ENCODE assay signal across 8 mouse cellular contexts in the genomic region with DNA sequence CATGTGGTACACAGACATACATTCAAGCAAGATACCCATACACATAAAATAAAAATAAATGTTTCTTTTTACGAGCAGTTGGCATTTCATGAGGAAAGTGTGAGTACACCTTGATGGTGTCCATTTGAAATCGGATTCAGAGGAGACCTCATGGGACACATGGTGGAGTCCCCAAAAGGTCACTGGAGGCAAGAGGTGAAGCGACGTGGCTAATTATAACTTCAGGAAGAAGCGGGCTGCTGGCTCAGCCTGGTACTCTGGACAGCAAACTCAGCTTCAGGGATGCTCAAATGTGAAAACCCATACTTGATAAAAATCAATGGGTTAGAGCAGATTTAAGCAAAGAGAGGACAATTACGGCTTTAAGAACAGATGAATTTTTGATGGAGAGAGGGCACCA. TPM values are rescaled to one million over a fixed set of nuclear protein-coding genes. Genes with fewer than 3 reads are reported as not detected.
DNase-seq lines count a peak whose midpoint lies in the region; ATAC-seq and TF ChIP-seq lines count a peak whose summit lies in the region.

No protein-coding gene starts in this region.

- no peak overlapping the region; the same call in 1 of the 2 replicates for H3K9ac ChIP-seq in forebrain, embryonic 11.5 days (ENCODE audit: low read length)
- H3K9ac ChIP-seq in lung, postnatal 0 days (replicated peaks; ENCODE audit: low read depth): no peak overlapping the region
- H3K9ac ChIP-seq in liver, embryonic 13.5 days: peak overlapping the region; percentile 24; the same call in 1 of the 2 replicates
- 0 out of 2 replicates have a peak overlapping the region, but pooled peaks have one; percentile 4 for H3K9ac ChIP-seq in stomach, postnatal 0 days (ENCODE audit: low read length)

- H3K36me3 ChIP-seq in forebrain, embryonic 10.5 days (replicated peaks): no peaks in the 10 kb centered on the region
- no peaks in the 10 kb centered on the region for H3K36me3 ChIP-seq in forebrain, embryonic 11.5 days (ENCODE audit: control insufficient read depth, insufficient read depth, low read length)
- H3K36me3 ChIP-seq in lung, postnatal 0 days (ENCODE audit: insufficient read depth, low read length): peaks cover 13% of the 10 kb centered on the region; the same call in 1 of the 2 replicates
- H3K36me3 ChIP-seq in liver, embryonic 13.5 days: peaks cover 10% of the 10 kb centered on the region; the same call in 1 of the 2 replicates
- peaks cover 5% of the 10 kb centered on the region; the same call in 1 of the 2 replicates for H3K36me3 ChIP-seq in stomach, postnatal 0 days (ENCODE audit: control insufficient read depth, insufficient read depth, low read length)

- H3K27me3 ChIP-seq in forebrain, embryonic 10.5 days (ENCODE audit: poor library complexity, severe bottlenecking): peaks cover 49% of the 10 kb centered on the region
- no peaks in the 10 kb centered on the region; the same call in none of the 2 replicates for H3K27me3 ChIP-seq in forebrain, embryonic 11.5 days (ENCODE audit: control insufficient read depth, insufficient read depth, low read length)
- H3K27me3 ChIP-seq in lung, postnatal 0 days (replicated peaks; ENCODE audit: insufficient read depth, low read length): no peaks in the 10 kb centered on the region
- H3K27me3 ChIP-seq in liver, embryonic 13.5 days: no peaks in the 10 kb centered on the region
- no peaks in the 10 kb centered on the region for H3K27me3 ChIP-seq in stomach, postnatal 0 days (ENCODE audit: control insufficient read depth, insufficient read depth, low read length)

- no peak for DNase-seq in forebrain, embryonic 10.5 days (ENCODE audit: extremely low spot score, low spot score)
- DNase-seq in forebrain, embryonic 11.5 days (ENCODE audit: low spot score): no peak
- DNase-seq in lung, postnatal 0 days (ENCODE audit: low spot score): no peak
- DNase-seq in lung, postnatal 4 days: no peak
- DNase-seq in liver, embryonic 13.5 days: no peak
- DNase-seq in stomach, postnatal 0 days (ENCODE audit: low spot score): no peak
- no peak for DNase-seq in retina, postnatal 1 day
- DNase-seq in T-cell, adult 2 months (ENCODE audit: low spot score): no peak

- peak overlapping the region; percentile 42 for H3K4me3 ChIP-seq in forebrain, embryonic 10.5 days
- no peak overlapping the region for H3K4me3 ChIP-seq in forebrain, embryonic 11.5 days (ENCODE audit: low read depth, low read length)
- no peak overlapping the region for H3K4me3 ChIP-seq in lung, postnatal 0 days (ENCODE audit: low read depth, low read length)
- H3K4me3 ChIP-seq in liver, embryonic 13.5 days (replicated peaks): peak overlapping the region; percentile 32; the same call in 1 of the 2 replicates
- no peak overlapping the region for H3K4me3 ChIP-seq in stomach, postnatal 0 days (ENCODE audit: low read depth, low read length)

- no peak overlapping the region for H3K27ac ChIP-seq in forebrain, embryonic 10.5 days
- no peak overlapping the region for H3K27ac ChIP-seq in forebrain, embryonic 11.5 days (ENCODE audit: low read depth, low read length)
- peak overlapping the region; percentile 69; the same call in 1 of the 2 replicates for H3K27ac ChIP-seq in lung, postnatal 0 days (ENCODE audit: low read length)
- H3K27ac ChIP-seq in liver, embryonic 13.5 days: peak overlapping the region; percentile 70; the same call in 1 of the 2 replicates
- no peak overlapping the region for H3K27ac ChIP-seq in stomach, postnatal 0 days (replicated peaks)

- H3K4me2 ChIP-seq in forebrain, embryonic 11.5 days (ENCODE audit: low read depth, low read length, severe bottlenecking): no peak overlapping the region
- H3K4me2 ChIP-seq in lung, postnatal 0 days (replicated peaks; ENCODE audit: low read depth, low read length): peak overlapping the region; percentile 44; the same call in 1 of the 2 replicates
- H3K4me2 ChIP-seq in liver, embryonic 13.5 days: peak overlapping the region; percentile 63
- peak overlapping the region; percentile 54 for H3K4me2 ChIP-seq in stomach, postnatal 0 days (replicated peaks; ENCODE audit: low read depth)

- no peak for TF ChIP-seq EP300 in lung, postnatal 0 days (IDR thresholded peaks at IDR 0.05)
- no peak for TF ChIP-seq EP300 in stomach, postnatal 0 days (optimal IDR thresholded peaks at IDR 0.05)

- peaks cover 31% of the 10 kb centered on the region for H3K4me1 ChIP-seq in forebrain, embryonic 10.5 days
- H3K4me1 ChIP-seq in forebrain, embryonic 11.5 days (replicated peaks; ENCODE audit: control insufficient read depth, insufficient read depth, low read length): peaks cover 15% of the 10 kb centered on the region
- H3K4me1 ChIP-seq in lung, postnatal 0 days (ENCODE audit: insufficient read depth, low read depth, low read length): peaks cover 12% of the 10 kb centered on the region; the same call in 1 of the 2 replicates
- peaks cover 38% of the 10 kb centered on the region for H3K4me1 ChIP-seq in liver, embryonic 13.5 days (replicated peaks)
- H3K4me1 ChIP-seq in stomach, postnatal 0 days (replicated peaks; ENCODE audit: control insufficient read depth, insufficient read depth): peaks cover 10% of the 10 kb centered on the region

- no peak for ATAC-seq in forebrain, embryonic 11.5 days (replicated peaks; ENCODE audit: low FRiP score)
- no peak for ATAC-seq in lung, postnatal 0 days
- ATAC-seq in liver, embryonic 13.5 days (ENCODE audit: low read depth): no peak
- ATAC-seq in stomach, postnatal 0 days (ENCODE audit: low FRiP score, low TSS enrichment): no peak

- H3K9me3 ChIP-seq in forebrain, embryonic 10.5 days: no peaks in the 10 kb centered on the region
- no peaks in the 10 kb centered on the region for H3K9me3 ChIP-seq in forebrain, embryonic 11.5 days (ENCODE audit: control insufficient read depth, low read length)
- H3K9me3 ChIP-seq in lung, postnatal 0 days (ENCODE audit: low read length): no peaks in the 10 kb centered on the region
- no peaks in the 10 kb centered on the region for H3K9me3 ChIP-seq in liver, embryonic 13.5 days (replicated peaks)
- H3K9me3 ChIP-seq in stomach, postnatal 0 days (ENCODE audit: control insufficient read depth, low read length): no peaks in the 10 kb centered on the region

- no peak for TF ChIP-seq CTCF in lung, postnatal 0 days (IDR thresholded peaks at IDR 0.05)
- no peak for TF ChIP-seq CTCF in stomach, postnatal 0 days (IDR thresholded peaks at IDR 0.05; ENCODE audit: low read depth)

- 83% methylated on average over 6 of the region's 6 CpGs for WGBS in forebrain, embryonic 10.5 days
- 86% methylated on average over 6 of the region's 6 CpGs for WGBS in forebrain, embryonic 11.5 days
- WGBS in lung, postnatal 0 days: 88% methylated on average over 6 of the region's 6 CpGs
- 76% methylated on average over 6 of the region's 6 CpGs for WGBS in liver, embryonic 13.5 days (ENCODE audit: insufficient replicate concordance)
- 88% methylated on average over 6 of the region's 6 CpGs for WGBS in stomach, postnatal 0 days

RNA-seq across cellular contexts. Expression of a gene that starts 20.5 kb away (rescaled TPM):
- polyA plus RNA-seq in forebrain, embryonic 10.5 days (2016; fragmentation: Nextera tagmentation; extraction: Ambion mirVana): 3.0 TPM in 2 replicates
- 2.1 and 2.5 TPM in 2 replicates for polyA plus RNA-seq in forebrain, embryonic 11.5 days (2014; fragmentation: Nextera tagmentation; extraction: Ambion mirVana)
- polyA plus RNA-seq in lung, postnatal 0 days (2015; fragmentation: Nextera tagmentation; extraction: Ambion mirVana): 44.8 and 45.8 TPM in 2 replicates
- 6.8 and 7.3 TPM in 2 replicates for polyA plus RNA-seq in liver, embryonic 13.5 days (2015; fragmentation: Nextera tagmentation; extraction: Ambion mirVana)
- polyA plus RNA-seq in stomach, postnatal 0 days (2015; fragmentation: Nextera tagmentation; extraction: Ambion mirVana): 11.8 and 12.3 TPM in 2 replicates

RNA-seq across cellular contexts. Expression of a gene that starts 33.5 kb away (rescaled TPM):
- 9.0 and 11.2 TPM in 2 replicates for polyA plus RNA-seq in forebrain, embryonic 10.5 days (2016; fragmentation: Nextera tagmentation; extraction: Ambion mirVana)
- 7.5 and 7.8 TPM in 2 replicates for polyA plus RNA-seq in forebrain, embryonic 11.5 days (2014; fragmentation: Nextera tagmentation; extraction: Ambion mirVana)
- polyA plus RNA-seq in lung, postnatal 0 days (2015; fragmentation: Nextera tagmentation; extraction: Ambion mirVana): 14.6 and 19.2 TPM in 2 replicates
- 0.61 and 0.97 TPM in 2 replicates for polyA plus RNA-seq in liver, embryonic 13.5 days (2015; fragmentation: Nextera tagmentation; extraction: Ambion mirVana)
- polyA plus RNA-seq in stomach, postnatal 0 days (2015; fragmentation: Nextera tagmentation; extraction: Ambion mirVana): 10.0 and 13.1 TPM in 2 replicates

Comparison
In these comparisons a context has a peak if more than half of its experiments do, and no peak if none do; other contexts are left out.
1. H3K4me3 ChIP-seq: peak in forebrain, embryonic 10.5 days (single experiment) and liver, embryonic 13.5 days (single experiment); none in forebrain, embryonic 11.5 days (single experiment), lung, postnatal 0 days (single experiment) and stomach, postnatal 0 days (single experiment).
2. H3K27ac ChIP-seq: peak in lung, postnatal 0 days (single experiment) and liver, embryonic 13.5 days (single experiment); none in forebrain, embryonic 10.5 days (single experiment), forebrain, embryonic 11.5 days (single experiment) and stomach, postnatal 0 days (single experiment).
3. H3K9ac ChIP-seq: peak in liver, embryonic 13.5 days (single experiment) and stomach, postnatal 0 days (single experiment); none in forebrain, embryonic 11.5 days (single experiment) and lung, postnatal 0 days (single experiment).